Mouse (Mus musculus) embryonic facial prominence, embryonic 11.5 days (tissue): ENCODE results near the gene Rhbdl3. TPM values are rescaled to one million over a fixed set of nuclear protein-coding genes. Genes with fewer than 3 reads are reported as not detected.
A peak's percentile ranks its signal among the peaks of the same experiment; 100 is the strongest.

Experiments
- ATAC-seq: fragments of 200-750 bp; cut with Nextera tagmentation; replicated peaks from 2 replicates; pipeline ENCODE4 v1.8.0; 2017; ENCODE audit warnings: low read depth; ENCODE audit not compliant: insufficient number of reproducible peaks, low FRiP score, low TSS enrichment
- DNase-seq: peaks from one replicate; pipeline ENCODE4 v3.0.0-alpha.2; 2015; ENCODE audit warnings: low spot score
- H3K27ac ChIP-seq: fragments of 300-500 bp; sonication (generic); replicated peaks from 2 replicates; pipeline ENCODE4 v1.5.1; 2014; ENCODE audit warnings: mild to moderate bottlenecking, low read depth, low read length, control low read depth
- H3K27me3 ChIP-seq: fragments of 300-500 bp; sonication (generic); 2 replicates; pipeline ENCODE4 v1.6.1; 2014; ENCODE audit warnings: mild to moderate bottlenecking, low read length, moderate library complexity, mixed read lengths; ENCODE audit not compliant: control insufficient read depth, insufficient read depth
- H3K36me3 ChIP-seq: fragments of 300-500 bp; sonication (generic); replicated peaks from 2 replicates; pipeline ENCODE4 v1.6.1; 2014; ENCODE audit warnings: low read depth, mild to moderate bottlenecking, low read length, moderate library complexity, mixed read lengths; ENCODE audit not compliant: control insufficient read depth, insufficient read depth
- H3K4me1 ChIP-seq: fragments of 300-500 bp; sonication (generic); 2 replicates; pipeline ENCODE4 v1.6.1; 2014; ENCODE audit warnings: low read length, mixed read lengths; ENCODE audit not compliant: control insufficient read depth, insufficient read depth
- H3K4me2 ChIP-seq: fragments of 300-500 bp; sonication (generic); 2 replicates; pipeline ENCODE4 v1.6.1; 2014; ENCODE audit warnings: low read depth, mild to moderate bottlenecking, control low read depth, low read length, moderate library complexity
- H3K4me3 ChIP-seq: fragments of 300-500 bp; sonication (generic); 2 replicates; pipeline ENCODE4 v1.5.1; 2014; ENCODE audit warnings: low read depth, low read length, control low read depth
- H3K9ac ChIP-seq: fragments of 300-500 bp; sonication (generic); replicated peaks from 2 replicates; pipeline ENCODE4 v1.6.1; 2014; ENCODE audit warnings: mild to moderate bottlenecking, control low read depth, low read length
- H3K9me3 ChIP-seq: fragments of 300-500 bp; sonication (generic); replicated peaks from 2 replicates; pipeline ENCODE4 v1.6.1; 2016; ENCODE audit warnings: mild to moderate bottlenecking, low read length, inconsistent platforms, mixed read lengths; ENCODE audit not compliant: control insufficient read depth
- WGBS: fragments of 180-500 bp; shearing (Covaris S2); extraction: QIAGEN DNeasy Blood & Tissue Kit; methylation state at CpG from one replicate; pipeline ENCODE4 v1.1.7; 2014; 5-methylcytosine and 5-hydroxymethylcytosine counted together
- polyA plus RNA-seq: library from polyadenylated mRNA; unstranded; fragments of >200 nt; fragmentation: Nextera tagmentation; extraction: Ambion mirVana; gene quantifications from 2 replicates; pipeline ENCODE4 v1.2.1, GENCODE M21; 2014

Rhbdl3 gene
- polyA plus RNA-seq, 1 experiment from 2014 or later, result 3.2 TPM

- WGBS, result 71% methylated on average over 1 of the region's 1 CpGs
- Histone ChIP-seq H3K4me3 (no peak overlapping the region), H3K27me3 (no peaks in the 10 kb centered on the region), H3K4me1 (no peaks in the 10 kb centered on the region; the same call in 1 of the 2 replicates), H3K9me3 (no peaks in the 10 kb centered on the region), H3K4me2 (no peak overlapping the region), H3K9ac (no peak overlapping the region), H3K36me3 (no peaks in the 10 kb centered on the region), H3K27ac (no peak overlapping the region)
- ATAC-seq (no peak), DNase-seq (no peak)
Observed at GRCm38 (mm10) chr11:80313462-80313861, 12.8 kb downstream of the Rhbdl3 start.

DNA sequence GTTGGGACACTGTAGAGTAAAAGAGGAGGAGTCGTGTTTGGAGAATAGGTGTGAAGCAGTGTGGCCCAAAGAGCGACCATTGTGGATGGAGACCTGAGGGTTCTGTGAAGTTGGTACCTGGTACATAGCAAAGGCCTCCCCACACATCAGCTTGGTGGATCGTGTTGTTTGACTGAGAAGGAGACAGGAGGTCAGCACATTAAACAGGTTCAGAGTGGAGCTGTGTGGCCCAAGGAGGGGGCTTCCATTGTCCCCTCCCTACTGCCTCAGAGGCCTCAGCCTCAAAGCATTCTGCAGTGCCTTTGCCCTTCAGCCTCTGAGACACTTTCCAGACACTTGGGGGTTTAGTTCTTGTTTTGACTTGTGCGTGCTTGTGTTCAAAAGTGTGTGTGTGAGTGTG lies 13.2 kb downstream of the Rhbdl3 start:
- Histone ChIP-seq H3K9me3 (no peaks in the 10 kb centered on the region), H3K4me1 (no peaks in the 10 kb centered on the region; the same call in 1 of the 2 replicates), H3K4me3 (no peak overlapping the region), H3K27ac (no peak overlapping the region), H3K9ac (no peak overlapping the region), H3K4me2 (no peak overlapping the region), H3K27me3 (no peaks in the 10 kb centered on the region), H3K36me3 (no peaks in the 10 kb centered on the region)
- DNase-seq (no peak), ATAC-seq (no peak)
- 82% methylated on average over 4 of the region's 4 CpGs for WGBS

DNA sequence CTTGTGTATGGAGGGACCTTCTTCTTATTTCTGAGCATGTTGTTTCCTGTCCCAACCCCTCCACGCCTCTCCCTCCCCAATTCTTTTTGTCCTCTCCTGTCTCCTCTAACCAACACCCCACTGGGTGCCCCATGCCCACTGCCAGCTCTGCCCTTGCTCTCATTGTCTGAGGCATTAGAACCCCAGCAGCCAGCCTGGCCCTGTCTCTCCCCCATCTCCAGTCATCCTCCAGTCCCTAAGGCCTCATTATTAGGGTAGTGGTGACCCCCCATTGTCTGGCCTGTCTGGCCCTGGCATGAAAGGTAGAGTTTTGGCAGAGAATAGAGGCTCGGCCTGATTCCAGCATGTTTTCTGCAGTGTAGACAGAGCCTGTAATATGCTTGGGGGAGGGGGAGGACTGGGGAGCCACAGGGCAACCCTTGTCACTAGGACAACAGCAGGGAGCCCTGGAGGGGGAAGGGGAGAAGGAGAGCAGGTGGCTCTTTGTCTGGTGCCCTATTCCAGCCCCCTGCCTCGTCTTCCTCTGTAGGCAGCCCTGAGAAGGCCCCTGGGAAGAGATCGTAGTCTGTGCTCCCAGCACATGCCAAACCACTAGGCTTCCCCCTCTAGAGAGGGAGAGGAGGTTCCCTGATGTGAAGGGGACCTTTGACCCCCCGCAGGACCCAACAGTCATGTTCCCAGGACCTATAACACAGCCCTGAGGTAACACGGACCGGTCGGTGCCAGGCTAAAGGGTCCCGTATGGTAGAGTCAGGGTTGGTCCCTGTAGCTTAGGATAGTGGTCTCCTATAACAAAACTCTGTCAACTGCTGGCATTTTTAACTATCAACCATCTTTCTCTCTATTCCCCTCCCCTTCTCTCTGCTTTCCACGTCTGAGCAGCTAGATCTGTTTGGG lies 15.3 kb downstream of the Rhbdl3 start:
- DNase-seq, result no peak
- 45% methylated on average over 10 of the region's 10 CpGs for WGBS
- no peak overlapping the region for H3K4me3 ChIP-seq
- no peak overlapping the region for H3K9ac ChIP-seq
- no peaks in the 10 kb centered on the region for H3K9me3 ChIP-seq
- no peaks in the 10 kb centered on the region; the same call in 1 of the 2 replicates for H3K4me1 ChIP-seq
- H3K27ac ChIP-seq, result no peak overlapping the region
- peak; percentile 71 for ATAC-seq
- no peaks in the 10 kb centered on the region for H3K27me3 ChIP-seq
- no peak overlapping the region for H3K4me2 ChIP-seq
- H3K36me3 ChIP-seq, result no peaks in the 10 kb centered on the region

GRCm38 (mm10) chr11:80323255-80323654 lies 22.5 kb downstream of the Rhbdl3 start:
- ATAC-seq (no peak), DNase-seq (no peak)
- Histone ChIP-seq H3K27ac (no peak overlapping the region), H3K9ac (no peak overlapping the region), H3K9me3 (no peaks in the 10 kb centered on the region), H3K4me2 (no peak overlapping the region), H3K4me3 (no peak overlapping the region), H3K36me3 (no peaks in the 10 kb centered on the region), H3K4me1 (no peaks in the 10 kb centered on the region), H3K27me3 (no peaks in the 10 kb centered on the region)
- 59% methylated on average over 13 of the region's 13 CpGs for WGBS

DNA sequence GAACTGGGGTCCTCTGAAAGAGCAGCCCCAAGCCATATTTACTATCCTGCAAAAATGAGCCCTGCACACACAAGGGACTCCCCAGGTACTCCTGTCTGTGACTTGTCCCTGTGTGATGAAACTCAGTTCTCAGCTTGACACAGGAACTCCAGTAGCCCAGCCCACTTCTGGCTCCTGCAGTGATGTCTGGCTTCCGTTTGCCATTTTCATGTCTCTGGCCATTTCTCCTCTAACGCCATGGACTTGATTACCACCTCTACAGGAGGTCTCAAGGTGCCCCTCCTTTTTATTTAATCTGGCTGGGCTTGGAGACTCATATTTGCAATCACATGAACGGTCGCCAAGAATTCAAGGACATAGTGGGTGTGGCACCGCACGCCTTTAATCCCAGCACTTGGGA lies 23.9 kb downstream of the Rhbdl3 start:
- Histone ChIP-seq H3K4me1 (no peaks in the 10 kb centered on the region), H3K36me3 (no peaks in the 10 kb centered on the region), H3K9me3 (no peaks in the 10 kb centered on the region), H3K9ac (no peak overlapping the region), H3K27me3 (no peaks in the 10 kb centered on the region), H3K4me2 (no peak overlapping the region), H3K27ac (no peak overlapping the region), H3K4me3 (no peak overlapping the region)
- WGBS, result 88% methylated on average over 6 of the region's 6 CpGs
- ATAC-seq (no peak), DNase-seq (no peak)

GRCm38 (mm10) chr11:80332709-80333400 lies 32.1 kb downstream of the Rhbdl3 start:
- peaks cover 2% of the 10 kb centered on the region; the same call in 1 of the 2 replicates for H3K4me1 ChIP-seq
- no peaks in the 10 kb centered on the region for H3K36me3 ChIP-seq
- H3K4me2 ChIP-seq, result no peak overlapping the region
- no peaks in the 10 kb centered on the region for H3K9me3 ChIP-seq
- 73% methylated on average over 12 of the region's 12 CpGs for WGBS
- H3K4me3 ChIP-seq, result no peak overlapping the region
- no peak for ATAC-seq
- no peak overlapping the region for H3K27ac ChIP-seq
- DNase-seq, result no peak
- no peaks in the 10 kb centered on the region for H3K27me3 ChIP-seq
- H3K9ac ChIP-seq, result no peak overlapping the region

DNA sequence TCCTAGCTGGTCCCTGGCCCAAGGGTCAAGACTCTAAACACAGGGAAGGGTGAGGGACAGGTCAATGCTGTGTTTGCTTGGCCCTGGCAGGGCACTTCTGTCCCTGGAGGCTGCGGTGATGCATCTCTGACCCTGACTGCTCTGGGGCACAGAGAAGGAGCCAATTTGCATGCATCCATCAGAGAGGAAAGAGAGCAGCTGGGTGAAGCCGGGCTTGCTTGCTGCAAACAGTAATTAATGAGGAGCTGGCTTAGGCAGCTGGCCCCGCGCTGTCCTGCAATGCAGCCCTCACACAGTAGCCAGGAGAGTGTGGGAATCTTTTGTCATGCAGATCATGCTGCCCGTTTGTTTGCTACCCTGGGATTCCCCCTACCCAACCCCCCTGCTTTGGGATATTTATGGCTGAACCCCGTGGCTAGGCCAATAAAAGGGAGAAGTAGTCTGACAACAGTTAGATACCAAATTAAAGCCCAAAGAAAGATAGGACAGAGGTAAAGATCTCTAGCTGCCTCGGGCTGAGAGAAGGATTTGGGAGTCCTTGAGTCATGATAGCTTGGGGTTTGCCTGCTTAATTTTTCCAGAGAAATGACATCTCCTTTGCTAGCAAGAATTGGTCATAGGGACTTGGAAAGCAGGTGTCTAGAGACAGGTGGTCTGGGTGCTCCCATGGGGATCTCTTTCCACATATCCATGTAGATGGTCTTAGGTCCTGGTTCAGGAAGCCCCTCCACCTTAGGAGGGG lies 35.1 kb downstream of the Rhbdl3 start:
- Histone ChIP-seq H3K9ac (no peak overlapping the region), H3K4me1 (peaks cover 2% of the 10 kb centered on the region; the same call in 1 of the 2 replicates), H3K27me3 (no peaks in the 10 kb centered on the region), H3K27ac (peak overlapping the region; percentile 24; the same call in 1 of the 2 replicates), H3K4me2 (no peak overlapping the region), H3K9me3 (no peaks in the 10 kb centered on the region), H3K4me3 (no peak overlapping the region), H3K36me3 (no peaks in the 10 kb centered on the region)
- DNase-seq, result peak; percentile 37
- ATAC-seq, result peak; percentile 86
- 2% methylated on average over 7 of the region's 7 CpGs for WGBS
